32 mouse cellular contexts compared by ENCODE assay signal in genomic region chr5:130699476-130699875, GRCm38 (mm10).
"Had no signal": no experiment of that assay in that cellular context is flagged by ENCODE, and none has a peak within 500 bp of the region (broad histone marks: within the 10 kb centered on the region; RNA-seq: fewer than 3 reads in every experiment).

No protein-coding gene starts in this region.

- H3K9me3 ChIP-seq: heart, embryonic 15.5 days; hindbrain, embryonic 10.5 days; hindbrain, embryonic 12.5 days; hindbrain, embryonic 13.5 days; hindbrain, embryonic 15.5 days; intestine, embryonic 15.5 days; kidney, embryonic 15.5 days had no signal

- H3K4me2 ChIP-seq: heart, embryonic 15.5 days; hindbrain, embryonic 12.5 days; hindbrain, embryonic 13.5 days; hindbrain, embryonic 14.5 days; hindbrain, embryonic 15.5 days; intestine, embryonic 15.5 days; kidney, embryonic 15.5 days had no signal

- DNase-seq: heart, postnatal 10 days; heart, postnatal 14 days; heart, postnatal 36 days; heart, postnatal 4 days; kidney, adult 11 months; kidney, adult 18-20 months; kidney, adult 2 months; kidney, adult 8-10 months; kidney, adult 9 months; kidney, postnatal 10 days; kidney, postnatal 14 days; kidney, postnatal 25 days; kidney, postnatal 36 days; kidney, postnatal 4 days; layer of hippocampus, adult 9-11 months; layer of hippocampus, postnatal 36 days had no signal

- H3K27ac ChIP-seq: heart, embryonic 15.5 days; hindbrain, embryonic 10.5 days; hindbrain, embryonic 12.5 days; hindbrain, embryonic 13.5 days; hindbrain, embryonic 14.5 days; hindbrain, embryonic 15.5 days; hindbrain, postnatal 0 days; intestine, embryonic 15.5 days; kidney, embryonic 15.5 days; kidney, postnatal 0 days; layer of hippocampus, adult 2 months; left cerebral cortex, adult 2 months had no signal

- H3K36me3 ChIP-seq: heart, embryonic 15.5 days; hindbrain, embryonic 10.5 days; hindbrain, embryonic 12.5 days; hindbrain, embryonic 13.5 days; hindbrain, embryonic 15.5 days; intestine, embryonic 15.5 days; kidney, embryonic 15.5 days had no signal

- H3K27me3 ChIP-seq: heart, embryonic 15.5 days; hindbrain, embryonic 12.5 days; hindbrain, embryonic 13.5 days; hindbrain, embryonic 15.5 days; intestine, embryonic 15.5 days; kidney, embryonic 15.5 days had no signal

- H3K9ac ChIP-seq: heart, embryonic 15.5 days; hindbrain, embryonic 12.5 days; hindbrain, embryonic 13.5 days; hindbrain, embryonic 14.5 days; hindbrain, embryonic 15.5 days; intestine, embryonic 15.5 days; kidney, embryonic 15.5 days had no signal

- H3K4me1 ChIP-seq: heart, embryonic 15.5 days; hindbrain, embryonic 10.5 days; intestine, embryonic 15.5 days; kidney, embryonic 15.5 days had no signal

- ATAC-seq: hindbrain, embryonic 16.5 days; hindbrain, postnatal 0 days; inflammation-experienced regulatory T-cells, adult 6 months; intestine, embryonic 15.5 days; intestine, embryonic 16.5 days; intestine, postnatal 0 days had no signal

- H3K4me3 ChIP-seq: heart, embryonic 15.5 days; hindbrain, embryonic 10.5 days; hindbrain, embryonic 12.5 days; hindbrain, embryonic 13.5 days; hindbrain, embryonic 15.5 days; intestine, embryonic 15.5 days; kidney, embryonic 15.5 days; layer of hippocampus, adult 2 months; left cerebral cortex, adult 2 months had no signal
